Mouse (Mus musculus): ENCODE data around the gene Tacr3.

Gene Tacr3

GRCm38 (mm10) chr3:134828875-134829530 is at the start of gene Tacr3:
Gene Tacr3, plus strand, starts transcription at chr3:134829007.
- WGBS, result under 1% methylated on average over 36 of the region's 36 CpGs

- 44% methylated on average over 6 of the region's 6 CpGs for WGBS
Observed at GRCm38 (mm10) chr3:134828492-134828874, 324 bp upstream of the Tacr3 start.

GRCm38 (mm10) chr3:134829531-134829921 is 719 bp downstream of the Tacr3 start:
- WGBS, result 9% methylated on average over 13 of the region's 13 CpGs

- 52% methylated on average over 4 of the region's 4 CpGs for WGBS
Observed at GRCm38 (mm10) chr3:134851342-134851741, 22.5 kb downstream of the Tacr3 start.

- 50% methylated on average over 1 of the region's 1 CpGs for WGBS
Observed at GRCm38 (mm10) chr3:134877701-134878100, 48.9 kb downstream of the Tacr3 start.

GRCm38 (mm10) chr3:134895831-134896230 is 67.0 kb downstream of the Tacr3 start:
- 87% methylated on average over 2 of the region's 2 CpGs for WGBS

- 85% methylated on average over 3 of the region's 3 CpGs for WGBS
Observed at GRCm38 (mm10) chr3:134908890-134909289, 80.1 kb downstream of the Tacr3 start.

- 82% methylated on average over 1 of the region's 1 CpGs for WGBS
Observed at GRCm38 (mm10) chr3:134934703-134935102, 105.9 kb downstream of the Tacr3 start.

GRCm38 (mm10) chr3:134935461-134935860 is 106.7 kb downstream of the Tacr3 start:
- WGBS, result 57% methylated on average over 4 of the region's 4 CpGs

GRCm38 (mm10) chr3:134963461-134963860 is 134.7 kb downstream of the Tacr3 start:
- 36% methylated on average over 6 of the region's 6 CpGs for WGBS

GRCm38 (mm10) chr3:134978902-134979301 is 150.1 kb downstream of the Tacr3 start:
- 76% methylated on average over 3 of the region's 3 CpGs for WGBS

GRCm38 (mm10) chr3:134980140-134980539 is 151.3 kb downstream of the Tacr3 start:
- 45% methylated on average over 3 of the region's 3 CpGs for WGBS

Data from cerebral cortex, adult 2 months (tissue).